Comparison of ENCODE assay signal across 22 mouse cellular contexts in the genomic region with DNA sequence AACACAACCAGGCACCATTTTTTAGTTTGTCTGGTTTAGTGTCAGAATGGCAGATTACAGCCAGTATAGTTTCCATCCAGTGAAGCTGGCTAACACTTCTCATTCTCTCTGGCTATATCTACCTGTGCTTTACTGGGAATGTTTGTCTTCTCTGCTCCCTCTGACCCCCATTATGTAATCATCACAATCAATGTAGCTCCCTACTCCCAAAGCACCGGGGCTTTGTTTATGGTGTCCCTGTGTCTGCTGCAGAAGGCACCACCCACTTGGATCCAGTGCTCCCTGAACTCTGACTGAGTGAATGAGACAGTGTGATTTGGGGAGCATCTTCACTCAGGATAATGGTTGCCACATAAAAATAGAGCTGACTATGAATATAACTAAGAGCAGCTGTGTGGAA.
"Had no signal": no experiment of that assay in that cellular context is flagged by ENCODE, and none has a peak within 500 bp of the region (broad histone marks: within the 10 kb centered on the region; RNA-seq: fewer than 3 reads in every experiment).

No protein-coding gene starts in this region.

- H3K4me3 ChIP-seq: layer of hippocampus, adult 2 months; limb, embryonic 12.5 days; limb, embryonic 15.5 days; midbrain, embryonic 12.5 days; midbrain, embryonic 15.5 days; myocyte; neural tube, embryonic 13.5 days; stomach, embryonic 15.5 days had no signal

- H3K9ac ChIP-seq: limb, embryonic 12.5 days; limb, embryonic 15.5 days; midbrain, embryonic 12.5 days; midbrain, embryonic 15.5 days; neural tube, embryonic 13.5 days; stomach, embryonic 15.5 days had no signal

- H3K27me3 ChIP-seq: limb, embryonic 12.5 days; limb, embryonic 15.5 days; midbrain, embryonic 12.5 days; midbrain, embryonic 15.5 days; neural tube, embryonic 13.5 days; stomach, embryonic 15.5 days had no signal

- H3K9me3 ChIP-seq: limb, embryonic 12.5 days; limb, embryonic 15.5 days; midbrain, embryonic 12.5 days; midbrain, embryonic 15.5 days; neural tube, embryonic 13.5 days; stomach, embryonic 15.5 days had no signal

- H3K36me3 ChIP-seq: limb, embryonic 12.5 days; limb, embryonic 15.5 days; midbrain, embryonic 12.5 days; midbrain, embryonic 15.5 days; neural tube, embryonic 13.5 days; stomach, embryonic 15.5 days had no signal

- ATAC-seq: inflammation-experienced regulatory T-cells, adult 6 months; intestine, embryonic 16.5 days; midbrain, embryonic 15.5 days had no signal

- H3K4me1 ChIP-seq: limb, embryonic 15.5 days; midbrain, embryonic 12.5 days; midbrain, embryonic 15.5 days; neural tube, embryonic 13.5 days; stomach, embryonic 15.5 days had no signal

- H3K4me2 ChIP-seq: limb, embryonic 12.5 days; limb, embryonic 15.5 days; midbrain, embryonic 12.5 days; midbrain, embryonic 15.5 days; neural tube, embryonic 13.5 days; stomach, embryonic 15.5 days had no signal

- DNase-seq: kidney, adult 2 months; kidney, postnatal 25 days; layer of hippocampus, adult 9-11 months; left cerebral cortex, postnatal 4 days; lung, adult 2 months; lung, postnatal 14 days; lung, postnatal 4 days; retina, postnatal 1 day; right cerebral cortex, postnatal 25 days; spleen, adult 18-20 months; thymus, postnatal 25 days had no signal

- H3K27ac ChIP-seq: kidney, postnatal 0 days; layer of hippocampus, adult 2 months; limb, embryonic 12.5 days; limb, embryonic 15.5 days; midbrain, embryonic 12.5 days; midbrain, embryonic 15.5 days; neural tube, embryonic 13.5 days; stomach, embryonic 15.5 days had no signal
